Mouse (Mus musculus): ENCODE data around the gene Mrps30. TPM values are rescaled to one million over a fixed set of nuclear protein-coding genes. Genes with fewer than 3 reads are reported as not detected.

The Mrps30 gene
- polyA plus RNA-seq, 1 experiment: 24.7 TPM

- no peaks in the 10 kb centered on the region for H3K36me3 ChIP-seq (ENCODE audit: control insufficient read depth, insufficient read depth, low read length)
- H3K4me1 ChIP-seq (replicated peaks; ENCODE audit: control insufficient read depth, insufficient read depth, low read length): no peaks in the 10 kb centered on the region
- TF ChIP-seq CTCF (IDR thresholded peaks at IDR 0.05; ENCODE audit: borderline replicate concordance, control insufficient read depth, extremely low read depth, insufficient read depth, low read length, poor library complexity) (no peak), POLR2A (IDR thresholded peaks at IDR 0.05; ENCODE audit: control insufficient read depth, extremely low read depth, insufficient read depth, low read length, poor library complexity) (no peak)
- no peak overlapping the region for H3K4me3 ChIP-seq (ENCODE audit: control insufficient read depth, insufficient read depth, low read length)
- H3K27me3 ChIP-seq (ENCODE audit: control insufficient read depth, insufficient read depth, low read length): no peaks in the 10 kb centered on the region
- H3K27ac ChIP-seq (ENCODE audit: control insufficient read depth, insufficient read depth, low read length): no peak overlapping the region
- DNase-seq: no peak
- WGBS: 93% methylated on average over 6 of the region's 6 CpGs
Observed at GRCm38 (mm10) chr13:118363342-118363741, 23.7 kb downstream of the Mrps30 start.

GRCm38 (mm10) chr13:118350870-118351269 is 36.2 kb downstream of the Mrps30 start:
- 95% methylated on average over 10 of the region's 10 CpGs for WGBS
- TF ChIP-seq CTCF (IDR thresholded peaks at IDR 0.05; ENCODE audit: borderline replicate concordance, control insufficient read depth, extremely low read depth, insufficient read depth, low read length, poor library complexity) (no peak), POLR2A (IDR thresholded peaks at IDR 0.05; ENCODE audit: control insufficient read depth, extremely low read depth, insufficient read depth, low read length, poor library complexity) (no peak)
- Histone ChIP-seq H3K4me3 (ENCODE audit: control insufficient read depth, insufficient read depth, low read length) (no peak overlapping the region), H3K27me3 (ENCODE audit: control insufficient read depth, insufficient read depth, low read length) (no peaks in the 10 kb centered on the region), H3K27ac (ENCODE audit: control insufficient read depth, insufficient read depth, low read length) (no peak overlapping the region), H3K36me3 (ENCODE audit: control insufficient read depth, insufficient read depth, low read length) (no peaks in the 10 kb centered on the region), H3K4me1 (replicated peaks; ENCODE audit: control insufficient read depth, insufficient read depth, low read length) (no peaks in the 10 kb centered on the region)
- DNase-seq: no peak

- Histone ChIP-seq H3K27ac (ENCODE audit: control insufficient read depth, insufficient read depth, low read length) (no peak overlapping the region), H3K27me3 (ENCODE audit: control insufficient read depth, insufficient read depth, low read length) (no peaks in the 10 kb centered on the region), H3K36me3 (ENCODE audit: control insufficient read depth, insufficient read depth, low read length) (no peaks in the 10 kb centered on the region), H3K4me1 (replicated peaks; ENCODE audit: control insufficient read depth, insufficient read depth, low read length) (no peaks in the 10 kb centered on the region), H3K4me3 (ENCODE audit: control insufficient read depth, insufficient read depth, low read length) (no peak overlapping the region)
- TF ChIP-seq CTCF (IDR thresholded peaks at IDR 0.05; ENCODE audit: borderline replicate concordance, control insufficient read depth, extremely low read depth, insufficient read depth, low read length, poor library complexity): no peak
- no peak for TF ChIP-seq POLR2A (IDR thresholded peaks at IDR 0.05; ENCODE audit: control insufficient read depth, extremely low read depth, insufficient read depth, low read length, poor library complexity)
- WGBS: 23% methylated on average over 10 of the region's 10 CpGs
- DNase-seq: no peak
Observed at GRCm38 (mm10) chr13:118350257-118350656, 36.8 kb downstream of the Mrps30 start.

Other genes starting within 250 kb of the Mrps30 start
- 0.49 and 0.96 TPM in 2 replicates for gene B430218F22Rik, start 622 bp downstream of the Mrps30 start, polyA plus RNA-seq (2012; rRNA removed)